Mouse (Mus musculus): ENCODE results near the gene Gadd45a. TPM values are rescaled to one million over a fixed set of nuclear protein-coding genes. Genes with fewer than 3 reads are reported as not detected.

Gadd45a gene
- polyA plus RNA-seq, 1 experiment from 2014 or later: 17.7 TPM

DNA sequence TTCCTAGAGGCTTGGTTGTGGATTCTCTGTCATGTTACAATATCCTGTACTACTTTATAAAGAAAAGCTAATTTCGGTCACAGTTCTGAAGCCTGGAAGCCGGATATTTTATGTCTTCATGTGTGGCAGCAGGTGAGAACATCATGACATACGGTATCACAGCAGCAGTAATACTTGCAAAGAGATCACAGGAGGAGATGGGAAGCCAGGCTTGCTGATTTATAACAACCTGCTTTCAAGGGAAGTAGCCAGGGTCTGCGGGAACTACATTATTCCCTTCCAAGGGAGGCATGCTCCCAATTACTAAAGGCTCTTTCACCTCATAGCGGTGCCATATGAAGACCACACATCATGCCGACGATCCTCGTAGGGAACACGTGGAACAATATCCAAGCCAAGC is 48.9 kb downstream of the Gadd45a start:
- H3K27me3 ChIP-seq (replicated peaks): no peaks in the 10 kb centered on the region
- WGBS: 87% methylated on average over 9 of the region's 9 CpGs
- H3K9ac ChIP-seq: no peak overlapping the region
- no peaks in the 10 kb centered on the region for H3K4me1 ChIP-seq
- H3K27ac ChIP-seq: no peak overlapping the region
- H3K36me3 ChIP-seq (replicated peaks): no peaks in the 10 kb centered on the region
- no peaks in the 10 kb centered on the region for H3K9me3 ChIP-seq
- no peak for ATAC-seq (replicated peaks)
- no peak overlapping the region for H3K4me2 ChIP-seq
- no peak overlapping the region for H3K4me3 ChIP-seq

DNA sequence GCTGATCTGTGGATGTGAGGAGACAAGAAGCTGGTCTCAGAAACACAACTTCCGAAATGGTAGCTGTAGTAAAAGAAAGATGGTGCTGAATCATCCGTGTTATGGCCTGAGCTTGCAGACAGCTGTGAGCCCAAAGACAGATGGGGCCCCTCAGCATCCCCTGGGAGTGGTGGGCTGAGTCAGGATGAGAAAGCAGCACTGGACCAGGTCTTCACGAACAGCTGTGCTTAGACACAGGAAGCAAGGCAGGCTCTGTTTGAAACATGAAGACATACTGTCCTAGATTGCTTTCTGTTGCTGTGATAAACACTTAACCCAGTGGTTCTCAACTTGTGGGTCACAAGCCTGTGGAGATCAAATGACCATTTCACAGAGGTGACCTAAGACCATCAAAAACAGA is 49.6 kb downstream of the Gadd45a start:
- no peak overlapping the region for H3K4me2 ChIP-seq
- H3K9me3 ChIP-seq: no peaks in the 10 kb centered on the region
- no peak for ATAC-seq (replicated peaks)
- no peak overlapping the region for H3K27ac ChIP-seq
- H3K4me1 ChIP-seq: no peaks in the 10 kb centered on the region
- no peaks in the 10 kb centered on the region for H3K27me3 ChIP-seq (replicated peaks)
- H3K9ac ChIP-seq: no peak overlapping the region
- H3K36me3 ChIP-seq (replicated peaks): no peaks in the 10 kb centered on the region
- H3K4me3 ChIP-seq: no peak overlapping the region
- 81% methylated on average over 3 of the region's 3 CpGs for WGBS

DNA sequence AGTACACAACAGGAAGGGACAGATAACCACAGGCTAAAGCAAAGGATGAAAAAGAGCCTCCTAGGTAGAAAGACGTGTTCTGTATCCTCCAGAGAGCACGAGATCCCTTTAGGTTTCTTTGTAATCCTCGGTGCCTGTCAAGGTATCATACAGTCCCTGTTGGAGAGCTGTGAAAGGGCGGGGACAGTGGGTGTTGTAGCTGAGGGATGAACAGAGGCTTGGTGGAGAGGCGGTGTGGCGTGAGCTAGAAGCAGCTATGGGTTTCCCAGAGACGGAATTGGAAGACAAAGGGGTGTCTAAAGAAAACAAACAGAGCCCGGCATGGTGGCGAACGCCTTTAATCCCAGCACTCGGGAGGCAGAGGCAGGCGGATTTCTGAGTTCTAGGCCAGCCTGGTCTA is 51.2 kb downstream of the Gadd45a start:
- no peaks in the 10 kb centered on the region for H3K36me3 ChIP-seq (replicated peaks)
- no peak overlapping the region for H3K9ac ChIP-seq
- H3K27me3 ChIP-seq (replicated peaks): no peaks in the 10 kb centered on the region
- no peaks in the 10 kb centered on the region for H3K9me3 ChIP-seq
- H3K4me2 ChIP-seq: no peak overlapping the region
- WGBS: 73% methylated on average over 12 of the region's 12 CpGs
- H3K4me1 ChIP-seq: no peaks in the 10 kb centered on the region
- H3K27ac ChIP-seq: no peak overlapping the region
- no peak for ATAC-seq (replicated peaks)
- H3K4me3 ChIP-seq: no peak overlapping the region

DNA sequence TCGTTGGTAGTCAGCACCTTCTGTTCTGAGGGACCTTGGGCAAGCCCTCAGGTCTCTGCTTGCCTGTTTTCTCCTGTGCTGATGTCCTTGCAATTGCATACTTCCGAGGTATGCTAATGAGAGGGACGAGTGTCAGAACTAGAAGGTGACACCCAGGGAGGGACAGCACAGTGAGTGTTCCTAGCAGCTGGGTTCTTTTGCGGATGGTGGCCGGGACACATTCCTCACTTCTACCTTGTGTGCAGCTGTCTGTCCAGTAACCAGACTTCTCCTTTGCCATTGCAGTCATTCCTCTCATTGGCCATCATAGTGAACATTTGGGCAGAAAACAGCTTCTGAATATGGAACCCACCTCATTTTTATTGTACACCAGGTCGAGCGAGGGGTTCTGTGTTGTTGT is 51.8 kb downstream of the Gadd45a start:
- ATAC-seq (replicated peaks): no peak
- H3K4me1 ChIP-seq: no peaks in the 10 kb centered on the region
- H3K36me3 ChIP-seq (replicated peaks): no peaks in the 10 kb centered on the region
- H3K4me2 ChIP-seq: no peak overlapping the region
- H3K9me3 ChIP-seq: no peaks in the 10 kb centered on the region
- no peaks in the 10 kb centered on the region for H3K27me3 ChIP-seq (replicated peaks)
- no peak overlapping the region for H3K9ac ChIP-seq
- WGBS: 77% methylated on average over 7 of the region's 7 CpGs
- no peak overlapping the region for H3K4me3 ChIP-seq
- H3K27ac ChIP-seq: no peak overlapping the region

Other genes with a start within 250 kb of the Gadd45a start
- gene Vmn1r39, start 226.8 kb downstream of the Gadd45a start, polyA plus RNA-seq (2015; fragmentation: Nextera tagmentation; extraction: Ambion mirVana): not detected in 2 replicates
- 27.9 and 29.2 TPM in 2 replicates for gene Gng12, start 141.1 kb downstream of the Gadd45a start, polyA plus RNA-seq (2015; fragmentation: Nextera tagmentation; extraction: Ambion mirVana)
- 273 and 287 TPM in 2 replicates for gene Serbp1, start 200.7 kb upstream of the Gadd45a start, polyA plus RNA-seq (2015; fragmentation: Nextera tagmentation; extraction: Ambion mirVana)

All from midbrain, embryonic 15.5 days (tissue).